Mouse (Mus musculus) kidney, adult 2 months (tissue): ENCODE data around the gene Ring1.

Experiments used
- CTCF ChIP-seq: fragments of 200-500 bp; conservative IDR thresholded peaks from 2 replicates; pipeline ENCODE4 v1.5.1; 2011; ENCODE audit warnings: low read depth, mild to moderate bottlenecking, control low read depth, low read length, moderate library complexity, mixed read lengths; ENCODE audit not compliant: insufficient read depth, insufficient read length
- POLR2A ChIP-seq: fragments of 200-500 bp; IDR thresholded peaks from one replicate; pipeline ENCODE4 v1.6.1; 2011; ENCODE audit warnings: low read depth, low read length, control low read depth

- TF ChIP-seq CTCF = no peak
- no peak for TF ChIP-seq POLR2A
These were observed 46.5 kb downstream of the Ring1 start for GRCm38 (mm10) chr17:33977861-33978557.
